Mouse (Mus musculus) ovary, postnatal 10 days (tissue): ENCODE results near the gene Prss47.

ENCODE experiments used
- DNase-seq: peaks from one replicate; pipeline ENCODE4 v3.0.0; 2022; ENCODE audit warnings: low spot score

The Prss47 gene

GRCm38 (mm10) chr13:65052660-65053059 lies at the start of gene Prss47:
Prss47 (minus strand) TSS chr13:65052760.
- no peak for DNase-seq

- no peak for DNase-seq
These were observed 48.7 kb upstream of the Prss47 start for GRCm38 (mm10) chr13:65101232-65101631.

GRCm38 (mm10) chr13:65100678-65101077 lies 48.1 kb upstream of the Prss47 start:
- DNase-seq: no peak

GRCm38 (mm10) chr13:65097018-65097417 lies 44.5 kb upstream of the Prss47 start:
- DNase-seq: no peak

- no peak for DNase-seq
These were observed 43.4 kb upstream of the Prss47 start for GRCm38 (mm10) chr13:65095923-65096322.

GRCm38 (mm10) chr13:65069969-65070368 lies 17.4 kb upstream of the Prss47 start:
- no peak for DNase-seq

GRCm38 (mm10) chr13:65035057-65035456 lies 17.5 kb downstream of the Prss47 start:
- DNase-seq: no peak

GRCm38 (mm10) chr13:65032758-65033157 lies 19.8 kb downstream of the Prss47 start, which contains the start of gene Spata31d1c:
Spata31d1c (plus strand) TSS chr13:65033058.
- DNase-seq: no peak

GRCm38 (mm10) chr13:65011052-65011738 lies 41.4 kb downstream of the Prss47 start:
- DNase-seq: no peak

- no peak for DNase-seq
These were observed 44.6 kb downstream of the Prss47 start for GRCm38 (mm10) chr13:65007971-65008370.

- no peak for DNase-seq
These were observed 45.8 kb downstream of the Prss47 start for GRCm38 (mm10) chr13:65006760-65007159.

- no peak for DNase-seq
These were observed 47.1 kb downstream of the Prss47 start for GRCm38 (mm10) chr13:65005414-65005813.
